Mouse (Mus musculus): ENCODE results near the gene Mtf1.

Gene Mtf1

DNA sequence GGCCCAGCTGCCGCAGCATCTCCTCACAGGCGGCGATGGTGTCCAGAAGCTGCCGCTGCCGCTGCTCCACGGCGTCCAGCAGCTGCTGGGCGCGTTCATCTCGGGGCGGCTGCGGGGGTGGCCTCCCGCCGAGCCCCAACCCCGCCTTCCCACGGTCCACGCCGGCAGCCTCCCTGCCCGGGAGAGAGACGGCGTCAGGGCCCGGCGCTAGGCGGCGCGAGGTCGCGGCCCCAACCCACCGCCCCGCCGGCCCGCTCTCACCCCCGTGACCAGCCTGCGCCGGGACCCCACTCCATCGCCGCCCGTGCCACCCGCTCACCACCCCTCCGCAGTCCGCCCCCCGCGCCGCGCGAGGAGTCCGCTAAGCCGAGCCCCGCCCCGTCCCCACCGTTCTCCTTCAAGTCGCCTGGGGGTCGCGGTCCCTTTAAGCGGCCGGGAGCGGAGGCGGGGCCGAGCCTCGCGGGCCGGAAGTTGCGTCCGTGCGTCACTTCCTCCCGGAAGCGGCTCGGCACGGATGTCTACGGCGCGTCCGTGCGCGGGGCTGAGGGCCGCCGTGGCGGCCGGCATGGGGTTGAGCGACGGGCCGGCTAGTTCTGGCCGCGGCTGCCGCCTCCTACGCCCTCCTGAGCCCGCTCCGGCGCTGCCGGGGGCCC, 48.5 kb downstream of the Mtf1 start, which contains the start of gene Yrdc:
Gene Yrdc (plus strand): TSS at position 419 of the 653 bp plus-strand sequence.
- no peak for DNase-seq (ENCODE audit: extremely low read depth, low read depth, low spot score)

DNA sequence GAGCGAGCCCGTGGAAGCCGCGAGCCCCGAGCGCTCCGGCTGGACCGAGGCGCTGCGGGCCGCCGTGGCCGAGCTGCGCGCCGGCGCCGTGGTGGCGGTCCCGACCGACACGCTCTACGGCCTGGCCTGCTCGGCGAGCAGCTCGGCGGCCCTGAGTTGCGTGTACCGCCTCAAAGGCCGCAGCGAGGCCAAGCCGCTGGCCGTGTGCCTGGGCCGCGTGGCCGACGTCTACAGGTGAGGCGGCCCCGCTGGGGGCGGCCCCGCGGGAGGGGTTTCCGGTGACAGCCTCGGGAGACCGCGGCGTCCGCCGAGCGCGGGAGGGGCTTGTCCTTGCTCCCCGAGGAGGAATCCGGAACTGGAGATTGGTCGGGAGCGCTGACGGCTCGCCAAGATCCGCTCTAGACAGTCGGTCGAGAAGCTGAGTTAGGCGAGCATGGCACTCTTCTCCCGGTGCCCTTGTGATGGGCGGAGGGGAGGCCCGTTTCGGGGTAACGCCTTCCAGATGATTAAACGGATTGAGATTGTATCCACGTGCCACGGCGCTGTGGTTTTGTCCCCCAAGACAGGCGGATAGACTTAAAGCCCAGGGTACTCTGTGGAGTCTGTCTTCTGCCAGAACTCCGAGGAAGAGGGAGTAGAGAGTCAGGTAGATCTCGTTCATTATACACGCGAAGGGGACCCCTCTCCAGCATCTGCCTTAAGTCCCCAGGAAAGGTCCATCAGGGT, 49.2 kb downstream of the Mtf1 start, which contains the start of gene 1110065P20Rik:
Gene 1110065P20Rik (minus strand): TSS at position 264 of the 726 bp plus-strand sequence.
- no peak for DNase-seq (ENCODE audit: extremely low read depth, low read depth, low spot score)

DNA sequence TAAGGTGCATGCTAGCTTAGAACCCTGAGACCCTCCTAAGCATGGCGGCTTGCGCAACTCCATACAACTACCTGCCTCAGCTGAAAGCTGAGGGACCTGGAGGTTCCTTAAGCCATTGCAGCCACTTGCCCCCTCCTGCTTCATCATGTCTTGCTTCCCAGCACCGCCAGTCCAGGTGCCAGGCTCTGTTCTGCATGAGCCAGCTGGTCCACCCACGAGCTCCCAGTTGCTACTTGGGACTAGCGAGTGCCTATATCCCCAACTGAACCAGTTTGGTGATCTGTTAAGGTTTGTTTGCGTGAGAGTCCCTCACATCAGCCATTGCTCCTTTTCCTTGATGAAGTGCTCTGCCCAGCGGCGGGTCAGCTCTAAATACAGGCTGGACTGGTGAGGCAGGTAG, 54.4 kb downstream of the Mtf1 start:
- peak; percentile 47 for DNase-seq (ENCODE audit: extremely low read depth, low read depth, low spot score)

DNA sequence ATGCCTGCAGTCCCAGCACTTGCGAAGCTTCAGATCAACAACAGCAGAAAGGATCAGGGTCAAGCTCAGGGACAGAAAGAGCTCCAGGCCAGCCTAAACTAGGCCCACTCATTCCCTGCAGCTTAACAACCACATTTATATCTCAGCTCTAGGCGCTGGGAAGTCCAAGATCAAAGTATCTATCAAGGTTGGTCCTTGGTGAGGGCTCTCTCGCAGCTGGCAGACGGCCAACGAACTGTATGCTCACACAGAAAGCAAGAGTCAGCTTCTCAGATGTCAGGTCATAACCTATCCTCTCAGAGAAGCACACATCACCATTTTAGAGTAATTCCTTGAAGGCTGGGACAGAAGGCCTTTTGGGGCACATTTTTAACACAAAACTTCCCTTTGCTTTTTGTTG, 56.5 kb downstream of the Mtf1 start:
- DNase-seq (ENCODE audit: extremely low read depth, low read depth, low spot score): no peak

DNA sequence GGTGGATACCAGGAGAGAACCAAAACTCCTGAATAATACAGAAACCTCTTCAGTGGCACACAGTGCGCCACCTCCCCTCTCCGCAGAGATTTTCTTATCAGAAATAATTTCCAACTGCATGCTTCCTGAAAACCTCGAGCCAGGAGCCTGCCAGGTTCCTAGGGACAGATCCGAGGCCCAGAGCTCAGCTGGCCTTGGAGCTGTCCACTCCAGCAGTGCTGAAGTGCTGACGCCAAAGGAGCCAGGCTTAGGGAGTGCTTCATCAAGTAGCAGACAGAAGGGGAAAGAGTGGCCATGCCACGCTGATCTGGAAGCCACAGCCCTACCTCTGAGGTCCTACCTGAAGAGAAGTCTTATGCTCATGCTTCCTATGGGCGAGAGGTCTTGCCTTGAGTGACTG, 58.5 kb downstream of the Mtf1 start:
- DNase-seq (ENCODE audit: extremely low read depth, low read depth, low spot score): no peak

DNA sequence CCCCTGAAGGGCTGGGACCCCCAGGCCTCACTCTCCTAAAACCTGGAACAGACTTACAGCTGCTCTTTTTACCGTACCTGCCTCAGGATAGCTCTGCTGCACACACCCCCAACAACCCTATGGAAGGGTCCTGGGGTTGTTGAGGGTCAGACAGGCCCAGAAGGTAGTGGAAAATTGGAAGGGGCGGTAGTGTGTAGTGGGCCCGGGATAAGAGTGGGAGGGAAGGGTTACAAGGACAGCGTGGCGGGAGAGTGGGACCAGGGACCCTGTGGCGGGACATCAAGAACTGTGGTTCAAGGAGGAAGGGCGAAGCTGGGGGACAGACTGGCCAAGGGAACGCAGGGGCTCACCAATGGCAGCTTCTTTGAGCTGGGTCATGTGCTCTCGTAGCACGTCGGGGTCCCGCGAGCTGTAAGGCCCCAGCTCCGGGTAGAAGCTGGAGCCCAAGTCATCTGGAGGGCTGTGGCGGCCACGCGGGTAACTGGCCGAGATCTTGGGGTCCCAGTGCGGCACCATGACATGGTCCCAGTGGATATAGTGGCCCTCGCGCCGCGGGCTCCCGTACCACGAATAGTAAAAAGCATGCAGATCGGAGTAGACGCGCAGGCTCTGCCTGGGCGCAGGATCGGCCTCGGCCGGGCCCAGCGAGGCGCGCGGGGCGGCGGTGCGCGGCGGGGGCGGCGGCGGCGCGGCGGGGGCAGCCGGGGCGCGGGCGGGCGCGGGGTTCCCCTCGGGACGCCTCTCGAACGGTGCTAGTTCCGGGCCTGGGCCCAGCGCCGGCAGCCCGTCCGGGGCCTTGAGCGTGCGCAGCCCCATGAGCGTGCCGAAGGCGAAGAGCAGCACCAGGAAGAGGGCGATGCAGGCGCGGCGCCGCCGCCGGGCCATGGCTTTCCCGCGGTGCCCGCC, 59.6 kb downstream of the Mtf1 start, which contains the start of gene Maneal:
Gene Maneal (minus strand): TSS at position 889 of the 906 bp plus-strand sequence.
- DNase-seq (ENCODE audit: extremely low read depth, low read depth, low spot score): no peak

DNA sequence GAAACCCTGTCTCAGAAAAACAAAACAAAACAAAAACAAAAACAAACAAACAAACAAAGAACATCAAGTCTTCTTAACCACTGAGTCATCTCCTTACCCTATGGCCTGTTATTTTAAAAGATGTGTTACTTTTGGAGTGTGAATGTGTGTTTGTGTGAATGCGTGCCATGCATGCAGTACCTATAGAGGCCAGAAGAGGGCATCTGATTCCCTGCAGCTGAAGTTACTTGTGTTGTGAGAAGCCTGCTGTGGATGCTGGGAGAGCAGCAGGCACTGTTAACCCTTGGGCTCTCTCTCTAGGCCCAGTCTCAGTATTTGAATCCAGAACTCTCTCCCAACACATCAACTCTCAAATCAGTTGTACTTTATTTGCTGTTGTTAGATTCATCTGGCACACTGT, 70.8 kb downstream of the Mtf1 start:
- DNase-seq (ENCODE audit: extremely low read depth, low read depth, low spot score): no peak

DNA sequence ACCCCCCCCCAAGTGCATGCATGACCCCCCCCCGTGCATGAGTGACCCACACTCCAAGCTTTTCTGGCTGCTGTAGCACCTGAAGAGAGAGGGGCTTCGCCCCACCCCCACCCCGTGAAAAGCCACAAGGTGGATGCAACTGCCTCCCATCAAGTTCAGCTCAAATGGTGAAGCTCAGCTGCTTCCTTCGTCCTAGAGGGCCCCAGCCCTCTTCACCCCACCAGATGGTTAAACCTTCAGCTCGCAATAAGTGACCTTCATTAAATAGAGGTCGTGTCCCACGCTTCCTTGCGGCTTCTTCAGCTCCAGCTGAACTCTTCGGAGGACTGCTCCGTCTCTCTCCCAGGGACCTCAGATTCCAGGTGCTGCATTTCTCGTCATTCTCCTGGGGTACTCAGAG, 78.7 kb downstream of the Mtf1 start, which contains the start of gene Epha10:
Gene Epha10 (plus strand): TSS at position 301 of the 400 bp plus-strand sequence.
- DNase-seq (ENCODE audit: extremely low read depth, low read depth, low spot score): no peak

DNA sequence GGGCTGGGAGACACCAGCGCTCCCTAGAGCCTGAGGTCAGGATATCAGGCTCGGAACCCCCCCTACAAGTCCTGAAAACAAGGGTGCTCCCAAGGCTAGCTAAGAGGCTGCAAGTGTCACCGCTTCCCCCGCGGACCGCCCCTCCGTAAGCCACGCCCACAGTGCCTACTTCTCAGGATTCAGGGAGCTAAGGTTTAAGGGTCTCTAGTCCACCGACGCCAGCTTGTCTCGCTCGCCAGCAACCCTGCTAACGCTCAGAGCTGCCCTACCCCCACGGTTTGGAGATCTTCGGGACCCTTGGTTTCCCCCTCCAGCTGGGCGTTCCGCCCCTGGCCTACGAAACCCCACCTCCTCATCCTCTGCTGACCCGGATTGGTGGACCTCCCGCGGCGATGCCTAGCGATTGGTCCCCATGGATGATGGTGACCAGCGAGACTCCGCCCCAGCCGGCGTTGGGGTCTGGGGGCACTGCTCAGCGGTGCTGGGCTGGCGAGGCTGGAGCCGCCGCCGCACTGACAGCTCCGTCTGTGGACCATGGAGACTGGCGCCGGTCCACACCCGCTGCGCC, 79.5 kb downstream of the Mtf1 start:
- no peak for DNase-seq (ENCODE audit: extremely low read depth, low read depth, low spot score)

DNA sequence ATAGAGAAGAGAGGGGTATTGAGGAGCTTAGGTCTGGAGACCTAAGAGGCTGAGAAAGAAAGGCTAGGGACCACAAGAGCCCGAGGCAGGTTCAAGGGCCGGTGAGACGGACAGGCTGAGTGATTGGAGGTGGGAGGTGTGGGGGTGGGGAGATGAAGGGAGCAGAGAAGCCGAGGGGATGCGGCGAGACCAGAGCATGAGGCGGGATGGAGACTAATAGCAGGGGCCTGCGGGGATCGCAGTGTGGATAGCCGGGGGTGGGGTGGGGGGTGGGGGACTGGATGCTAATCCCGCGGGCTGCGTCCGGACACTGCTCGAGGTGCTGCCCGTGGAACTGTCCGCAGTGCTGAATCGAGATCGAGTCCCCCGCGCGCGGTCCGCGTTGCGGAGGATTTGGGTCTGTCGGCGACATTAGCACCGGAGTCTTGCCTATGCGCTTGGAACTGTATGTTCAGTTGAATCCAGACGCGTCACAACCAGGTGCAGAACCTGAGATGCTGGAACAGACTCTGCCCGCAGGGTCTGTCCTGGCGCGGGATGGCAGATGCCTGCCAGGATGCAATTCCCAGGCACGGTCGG, 80.3 kb downstream of the Mtf1 start:
- DNase-seq (ENCODE audit: extremely low read depth, low read depth, low spot score): no peak

DNA sequence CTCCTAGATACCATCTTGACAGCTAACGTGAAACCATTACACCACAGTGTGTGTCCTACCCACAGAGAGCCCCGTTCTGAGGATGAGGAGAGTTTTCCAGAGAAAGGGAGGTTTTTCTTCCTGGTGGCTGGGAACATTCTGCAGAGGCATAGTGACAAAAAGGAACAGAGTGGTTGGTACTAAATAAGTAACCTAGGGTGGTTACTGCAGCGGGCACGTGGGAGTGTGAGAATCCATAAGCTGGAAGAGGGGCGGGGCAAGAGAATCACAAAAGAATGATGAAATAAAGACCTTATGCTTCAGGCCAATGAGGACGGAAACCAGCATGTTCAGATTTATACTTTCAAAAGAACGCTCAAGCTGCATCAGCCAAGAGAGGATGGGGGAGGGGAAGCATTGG, 86.8 kb downstream of the Mtf1 start:
- peak; percentile 1 for DNase-seq (ENCODE audit: extremely low read depth, low read depth, low spot score)

DNA sequence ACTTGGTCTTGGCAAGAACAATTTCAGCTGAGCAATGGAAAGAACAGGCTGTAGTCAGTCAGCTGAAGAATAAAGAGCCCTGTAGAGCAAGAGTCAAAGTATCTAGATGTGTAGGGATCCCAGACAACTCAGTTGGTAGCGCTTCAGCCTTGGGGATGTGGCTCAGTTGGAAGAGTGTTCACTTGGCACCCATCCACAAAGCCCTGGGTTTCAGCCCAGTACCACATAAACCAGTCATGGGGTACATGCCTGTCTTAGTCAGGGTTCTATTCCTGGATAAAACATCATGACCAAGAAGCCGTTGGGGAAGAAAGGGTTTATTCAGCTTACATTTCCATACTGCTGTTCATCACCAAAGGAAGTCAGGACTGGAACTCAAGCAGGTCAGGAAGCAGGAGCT, 88.0 kb downstream of the Mtf1 start:
- DNase-seq (ENCODE audit: extremely low read depth, low read depth, low spot score): no peak

DNA sequence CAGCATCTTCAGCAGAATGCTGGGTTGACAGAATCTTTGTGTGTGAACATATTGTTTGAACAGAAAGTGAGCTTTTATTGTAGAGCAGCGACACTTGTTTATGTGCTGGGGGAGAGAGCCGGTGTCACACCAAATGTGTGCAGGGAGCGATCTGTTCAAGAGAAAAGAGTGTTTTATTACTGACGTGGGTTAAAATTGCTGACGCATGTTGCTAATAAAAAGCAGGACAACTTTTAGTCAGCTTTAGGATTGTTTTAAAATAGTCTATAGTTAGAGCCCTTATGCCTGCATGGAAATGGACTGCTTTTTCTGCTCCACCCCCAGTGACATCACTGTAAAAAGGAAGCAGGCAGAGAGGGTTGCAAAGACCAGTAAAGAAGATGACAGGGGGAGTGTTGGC, 88.9 kb downstream of the Mtf1 start:
- no peak for DNase-seq (ENCODE audit: extremely low read depth, low read depth, low spot score)

DNA sequence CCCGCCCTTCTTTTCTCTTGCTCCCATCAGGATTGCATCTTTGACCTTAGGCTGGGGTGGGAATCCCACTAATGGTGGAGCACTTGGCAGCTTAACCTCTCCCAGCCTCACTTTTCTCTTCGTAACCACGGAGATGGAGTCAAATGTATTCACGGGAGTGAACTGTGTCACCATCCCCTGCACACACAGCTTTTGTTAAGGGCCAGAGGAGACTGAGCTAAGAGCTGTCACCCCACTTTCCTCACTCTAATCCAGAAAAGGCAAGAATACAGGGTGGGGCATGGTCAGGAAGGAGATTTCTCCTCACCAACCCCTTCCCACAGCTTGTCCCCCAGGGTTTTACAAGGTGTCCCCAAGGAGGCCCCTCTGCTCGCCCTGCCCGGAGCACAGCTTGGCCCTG, 91.9 kb downstream of the Mtf1 start:
- no peak for DNase-seq (ENCODE audit: extremely low read depth, low read depth, low spot score)

DNA sequence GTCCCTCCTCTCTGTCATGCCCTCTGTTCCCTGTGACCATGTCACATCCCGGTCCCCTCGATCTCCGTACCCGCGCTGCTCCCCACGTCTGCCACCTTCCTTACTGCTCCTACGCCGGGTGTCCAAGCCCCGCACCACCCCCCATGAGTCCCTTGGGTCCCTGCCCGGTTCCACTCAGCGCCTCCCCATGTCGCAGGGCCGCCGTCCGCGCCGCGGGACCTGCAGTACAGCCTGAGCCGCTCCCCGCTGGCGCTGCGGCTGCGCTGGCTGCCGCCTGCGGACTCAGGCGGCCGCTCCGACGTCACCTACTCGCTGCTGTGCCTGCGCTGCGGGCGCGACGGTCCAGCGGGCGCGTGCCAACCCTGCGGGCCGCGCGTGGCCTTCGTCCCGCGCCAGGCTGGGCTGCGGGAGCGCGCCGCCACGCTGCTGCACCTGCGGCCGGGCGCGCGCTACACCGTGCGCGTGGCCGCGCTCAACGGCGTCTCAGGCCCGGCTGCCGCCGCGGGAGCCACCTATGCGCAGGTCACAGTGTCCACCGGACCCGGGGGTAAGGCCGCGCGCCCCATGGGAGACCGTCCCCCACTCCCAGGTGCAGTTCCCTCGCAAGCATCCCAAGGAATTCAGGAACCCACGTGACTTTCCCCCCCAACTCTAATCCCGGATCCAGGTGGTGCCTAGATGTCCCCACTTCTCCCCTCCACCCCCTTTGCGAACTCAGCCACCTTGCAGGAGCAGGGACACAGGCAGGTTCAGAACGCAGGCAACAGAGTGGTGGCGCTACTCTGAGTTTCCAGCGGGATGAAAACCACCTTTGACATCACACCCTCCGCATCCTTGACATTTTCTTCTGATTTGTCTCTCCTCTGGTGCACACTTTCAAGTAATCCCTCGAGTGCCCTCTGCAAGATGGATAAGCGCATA, 92.9 kb downstream of the Mtf1 start:
- no peak for DNase-seq (ENCODE audit: extremely low read depth, low read depth, low spot score)

DNA sequence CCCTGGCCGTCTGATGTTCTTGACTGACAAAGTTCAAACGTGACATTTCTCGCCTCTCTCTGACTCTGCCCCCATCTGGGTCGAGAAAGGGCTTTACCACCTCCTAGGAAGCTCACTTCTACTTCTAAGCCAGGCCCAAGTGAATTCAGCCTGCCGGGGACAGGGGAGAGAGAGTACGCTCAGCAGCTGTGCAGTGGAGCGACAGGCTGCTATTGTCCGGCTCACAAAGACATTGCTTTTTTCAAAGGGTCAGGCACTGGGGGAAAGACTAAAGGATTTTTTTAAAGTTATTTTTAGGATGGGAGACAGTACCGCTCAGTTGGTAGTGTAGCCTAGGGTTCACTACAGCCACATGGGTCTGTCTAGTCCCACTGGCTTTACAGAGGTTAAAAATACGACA, 96.5 kb downstream of the Mtf1 start:
- DNase-seq (ENCODE audit: extremely low read depth, low read depth, low spot score): no peak
